Mouse (Mus musculus) lung, postnatal 10 days (tissue): Measurements from ENCODE around the gene Pdzd2.

ENCODE experiments used
- DNase-seq: peaks from one replicate; pipeline ENCODE4 v3.0.0; 2021

Pdzd2 gene

GRCm38 (mm10) chr15:12468625-12469024 lies 271.1 kb downstream of the Pdzd2 start:
- no peak for DNase-seq

- peak; percentile 27 for DNase-seq
These were observed 274.0 kb downstream of the Pdzd2 start for GRCm38 (mm10) chr15:12465748-12466147.

- DNase-seq = peak; percentile 17
These were observed 282.9 kb downstream of the Pdzd2 start for GRCm38 (mm10) chr15:12456808-12457207.

- DNase-seq = no peak
These were observed 286.4 kb downstream of the Pdzd2 start for GRCm38 (mm10) chr15:12453343-12453742.

- no peak for DNase-seq
These were observed 287.4 kb downstream of the Pdzd2 start for GRCm38 (mm10) chr15:12452141-12452995.

- DNase-seq = no peak
These were observed 288.3 kb downstream of the Pdzd2 start for GRCm38 (mm10) chr15:12451448-12451847.

GRCm38 (mm10) chr15:12450790-12451189 lies 288.9 kb downstream of the Pdzd2 start:
- DNase-seq = no peak

- no peak for DNase-seq
These were observed 290.4 kb downstream of the Pdzd2 start for GRCm38 (mm10) chr15:12449321-12449720.

GRCm38 (mm10) chr15:12447021-12447434 lies 292.7 kb downstream of the Pdzd2 start:
- no peak for DNase-seq

- no peak for DNase-seq
These were observed 295.2 kb downstream of the Pdzd2 start for GRCm38 (mm10) chr15:12444551-12444950.

- DNase-seq = peak; percentile 52
These were observed 300.4 kb downstream of the Pdzd2 start for GRCm38 (mm10) chr15:12439351-12439751.

- DNase-seq = no peak
These were observed 301.0 kb downstream of the Pdzd2 start for GRCm38 (mm10) chr15:12438691-12439090.

GRCm38 (mm10) chr15:12438081-12438480 lies 301.6 kb downstream of the Pdzd2 start:
- DNase-seq = no peak

- no peak for DNase-seq
These were observed 303.8 kb downstream of the Pdzd2 start for GRCm38 (mm10) chr15:12435910-12436309.

GRCm38 (mm10) chr15:12433893-12434599 lies 305.7 kb downstream of the Pdzd2 start:
- DNase-seq = peak; percentile 49

GRCm38 (mm10) chr15:12432879-12433278 lies 306.8 kb downstream of the Pdzd2 start:
- DNase-seq = no peak

GRCm38 (mm10) chr15:12432320-12432719 lies 307.4 kb downstream of the Pdzd2 start:
- no peak for DNase-seq

GRCm38 (mm10) chr15:12431684-12432083 lies 308.0 kb downstream of the Pdzd2 start:
- DNase-seq = no peak

GRCm38 (mm10) chr15:12431188-12431587 lies 308.5 kb downstream of the Pdzd2 start:
- no peak for DNase-seq

- no peak for DNase-seq
These were observed 309.1 kb downstream of the Pdzd2 start for GRCm38 (mm10) chr15:12430670-12431069.

- no peak for DNase-seq
These were observed 309.9 kb downstream of the Pdzd2 start for GRCm38 (mm10) chr15:12429572-12430431.

- no peak for DNase-seq
These were observed 311.9 kb downstream of the Pdzd2 start for GRCm38 (mm10) chr15:12427818-12428217.

GRCm38 (mm10) chr15:12426342-12426741 lies 313.4 kb downstream of the Pdzd2 start:
- no peak for DNase-seq
